Mouse (Mus musculus) embryo, embryonic 11 days (tissue): ENCODE data around the gene Cyp2u1.

Experiments
- DNase-seq: peaks from one replicate; pipeline ENCODE4 v3.0.0-alpha.2; 2015

Gene Cyp2u1

GRCm38 (mm10) chr3:131250978-131251377 is 52.0 kb downstream of the Cyp2u1 start:
- DNase-seq, result no peak

- DNase-seq, result no peak
These were observed 52.7 kb downstream of the Cyp2u1 start for GRCm38 (mm10) chr3:131250283-131250682.

- no peak for DNase-seq
These were observed 54.6 kb downstream of the Cyp2u1 start for GRCm38 (mm10) chr3:131248444-131248843.

GRCm38 (mm10) chr3:131247851-131248250 is 55.2 kb downstream of the Cyp2u1 start:
- DNase-seq, result no peak

GRCm38 (mm10) chr3:131247447-131247846 is 55.6 kb downstream of the Cyp2u1 start:
- DNase-seq, result no peak

- DNase-seq, result no peak
These were observed 56.4 kb downstream of the Cyp2u1 start for GRCm38 (mm10) chr3:131246579-131247046.

GRCm38 (mm10) chr3:131245766-131246578 is 57.1 kb downstream of the Cyp2u1 start:
- peak; percentile 85 for DNase-seq
